Mouse (Mus musculus) CH12.LX (cell line): Measurements from ENCODE around the gene Atp12a. TPM values are rescaled to one million over a fixed set of nuclear protein-coding genes. Genes with fewer than 3 reads are reported as not detected.

Experiments used
- DNase-seq: peaks from one replicate; pipeline ENCODE4 v3.0.0-alpha.2; 2013; ENCODE audit errors: extremely low read depth
- H3K27ac ChIP-seq: 2 replicates; pipeline ENCODE4 v1.5.1; 2012; ENCODE audit warnings: low read depth, mild to moderate bottlenecking, control low read depth, moderate library complexity; ENCODE audit not compliant: insufficient read depth
- H3K27me3 ChIP-seq: replicated peaks from 2 replicates; pipeline ENCODE3; 2012; ENCODE audit warnings: inconsistent platforms
- H3K36me3 ChIP-seq, 2 experiments: replicated peaks in 1 of 2; 2 replicates each; pipeline versions ENCODE3 to v1.6.1; 2012; ENCODE audit warnings: inconsistent platforms in 1 of 2, low read length in 1 of 2, mild to moderate bottlenecking in 1 of 2, mixed read lengths in 1 of 2, moderate library complexity in 1 of 2; ENCODE audit not compliant: control insufficient read depth in 1 of 2, insufficient read depth in 1 of 2
- H3K4me1 ChIP-seq, 2 experiments: 2 replicates each; pipeline ENCODE4 v1.6.1; 2012; ENCODE audit warnings: inconsistent platforms in 1 of 2, moderate library complexity in 1 of 2; ENCODE audit not compliant: insufficient read depth in 2 of 2, control insufficient read depth in 1 of 2
- H3K4me2 ChIP-seq: 2 replicates; pipeline ENCODE4 v1.6.1; 2012; ENCODE audit warnings: low read depth, mild to moderate bottlenecking, control low read depth; ENCODE audit not compliant: poor library complexity, insufficient read depth, severe bottlenecking
- H3K4me3 ChIP-seq, 3 experiments: fragments of 150-350 bp in 1 of 3; sonication (generic) in 1 of 3; replicated peaks in 1 of 3; 2 replicates each; pipeline versions ENCODE3 to v1.5.1; 2011 to 2012; ENCODE audit warnings: low read depth in 2 of 3, low read length in 2 of 3, mild to moderate bottlenecking in 2 of 3, moderate library complexity in 2 of 3, control low read depth in 1 of 3, improper control_type of control experiment in 1 of 3, inconsistent platforms in 1 of 3, mixed read lengths in 1 of 3; ENCODE audit not compliant: poor library complexity in 1 of 3
- H3K79me2 ChIP-seq: replicated peaks from 2 replicates; pipeline ENCODE4 v1.6.1; 2012; ENCODE audit warnings: mild to moderate bottlenecking, moderate library complexity; ENCODE audit not compliant: control insufficient read depth, poor library complexity, insufficient read depth, severe bottlenecking; ENCODE audit errors: extremely low read depth
- H3K9ac ChIP-seq: 2 replicates; pipeline ENCODE4 v1.6.1; 2012; ENCODE audit warnings: low read depth, mild to moderate bottlenecking, control low read depth, moderate library complexity; ENCODE audit not compliant: insufficient read depth
- H3K9me3 ChIP-seq: replicated peaks from 2 replicates; pipeline ENCODE3; 2012; ENCODE audit warnings: low read length, inconsistent platforms, mixed read lengths
- CHD2 ChIP-seq: IDR thresholded peaks from 2 replicates; pipeline ENCODE4 v1.6.1; 2011; ENCODE audit warnings: low read length, improper control_type of control experiment
- CTCF ChIP-seq, 2 experiments: IDR thresholded peaks in 1 of 2; conservative IDR thresholded peaks in 1 of 2; 2 replicates each; pipeline ENCODE4 v1.5.1; 2011 to 2012; ENCODE audit warnings: low read depth in 2 of 2, low read length in 2 of 2, improper control_type of control experiment in 1 of 2, inconsistent platforms in 1 of 2, mild to moderate bottlenecking in 1 of 2, moderate library complexity in 1 of 2
- E2F4 ChIP-seq: IDR thresholded peaks from 2 replicates; pipeline ENCODE4 v1.6.1; 2011; ENCODE audit warnings: low read depth, low read length, improper control_type of control experiment; ENCODE audit not compliant: insufficient replicate concordance
- EP300 ChIP-seq: IDR thresholded peaks from 2 replicates; pipeline ENCODE4 v1.6.1; 2011; ENCODE audit warnings: low read length, improper control_type of control experiment
- ETS1 ChIP-seq: conservative IDR thresholded peaks from 2 replicates; pipeline ENCODE4 v1.6.1; 2012; ENCODE audit warnings: low read depth, mild to moderate bottlenecking, inconsistent platforms, low read length, improper control_type of control experiment, moderate library complexity
- IRF4 ChIP-seq: IDR thresholded peaks from 2 replicates; pipeline ENCODE4 v1.6.1; 2014; ENCODE audit warnings: low read depth, mild to moderate bottlenecking, inconsistent platforms, low read length, improper control_type of control experiment
- JUN ChIP-seq: IDR thresholded peaks from 2 replicates; pipeline ENCODE4 v1.6.1; 2011; ENCODE audit warnings: low read depth, mild to moderate bottlenecking, low read length, improper control_type of control experiment, moderate library complexity; ENCODE audit not compliant: insufficient read depth
- JUND ChIP-seq: conservative IDR thresholded peaks from 2 replicates; pipeline ENCODE4 v1.6.1; 2011; ENCODE audit warnings: low read depth, low read length, improper control_type of control experiment
- MAX ChIP-seq: IDR thresholded peaks from 2 replicates; pipeline ENCODE4 v1.6.1; 2011; ENCODE audit warnings: low read length, improper control_type of control experiment
- MEF2A ChIP-seq: IDR thresholded peaks from 2 replicates; pipeline ENCODE4 v1.6.1; 2014; ENCODE audit warnings: low read depth, mild to moderate bottlenecking, inconsistent platforms, low read length, improper control_type of control experiment, borderline replicate concordance
- MYC ChIP-seq: IDR thresholded peaks from 2 replicates; pipeline ENCODE4 v1.6.1; 2011; ENCODE audit warnings: low read depth, mild to moderate bottlenecking, improper control_type of control experiment, low read length
- NRF1 ChIP-seq: IDR thresholded peaks from 2 replicates; pipeline ENCODE4 v1.6.1; 2014; ENCODE audit warnings: low read depth, mild to moderate bottlenecking, inconsistent platforms, low read length, improper control_type of control experiment, moderate library complexity
- POLR2A ChIP-seq: IDR thresholded peaks from 2 replicates; pipeline ENCODE4 v1.6.1; 2011; ENCODE audit warnings: low read depth, mild to moderate bottlenecking, improper control_type of control experiment, low read length
- RAD21 ChIP-seq: IDR thresholded peaks from 2 replicates; pipeline ENCODE4 v1.6.1; 2011; ENCODE audit warnings: low read depth, mild to moderate bottlenecking, low read length, improper control_type of control experiment, moderate library complexity
- SMC3 ChIP-seq: IDR thresholded peaks from 2 replicates; pipeline ENCODE4 v1.6.1; 2011; ENCODE audit warnings: low read depth, low read length, improper control_type of control experiment
- USF2 ChIP-seq: conservative IDR thresholded peaks from 2 replicates; pipeline ENCODE4 v1.6.1; 2011; ENCODE audit warnings: low read depth, low read length, improper control_type of control experiment
- ZKSCAN1 ChIP-seq: IDR thresholded peaks from 2 replicates; pipeline ENCODE4 v1.6.1; 2012; ENCODE audit warnings: low read depth, inconsistent platforms, low read length, improper control_type of control experiment, borderline replicate concordance
- dilution Hi-C: fragments of 300-500 bp; cut with MboI; formaldehyde crosslinking; loops from 2 replicates; pipeline ENCODE4 v1.14.3; 2020; ENCODE audit warnings: low sequenced_read_pairs; ENCODE audit not compliant: extremely low pct_unique_long_range_greater_than_20kb, extremely low pct_ligation_motif_present
- in situ Hi-C: fragments of 300-500 bp; cut with MboI; formaldehyde crosslinking; loops from 3 replicates; pipeline ENCODE4 v1.14.3; 2019; ENCODE audit warnings: low sequenced_read_pairs, low pct_ligation_motif_present, low pct_unique_long_range_greater_than_20kb, mixed read lengths
- polyA plus RNA-seq: library from polyadenylated mRNA; unstranded; fragments of >175 nt; gene quantifications from 2 replicates; pipeline ENCODE4 v1.2.1, GENCODE M21; 2012; ENCODE audit warnings: low read depth; ENCODE audit not compliant: insufficient read length
- total RNA-seq, 2 experiments: library from RNA; depleted of rRNA; stranded (reverse); fragments of 300-350 nt in 1 of 2; fragments of >200 nt in 1 of 2; gene quantifications; 2 replicates each; pipeline ENCODE4 v1.2.3; 2012 to 2014

The Atp12a gene
- total and polyA plus RNA-seq, 3 experiments: not detected

GRCm38 (mm10) chr14:56349541-56349940 is 15.3 kb upstream of the Atp12a start:
- in situ Hi-C loops (no loop called here), dilution Hi-C loops (no loop called here)
- H3K4me2 ChIP-seq: no peak overlapping the region
- no peak for DNase-seq
- no peak overlapping the region for H3K9ac ChIP-seq
- H3K4me1 ChIP-seq: no peaks in the 10 kb centered on the region
- TF ChIP-seq NRF1 (no peak), JUN (no peak)
- H3K79me2 ChIP-seq: no peaks in the 10 kb centered on the region
- H3K4me3 ChIP-seq: no peak overlapping the region
- H3K27ac ChIP-seq: no peak overlapping the region
- H3K36me3 ChIP-seq: no peaks in the 10 kb centered on the region
- no peaks in the 10 kb centered on the region for H3K9me3 ChIP-seq
- no peaks in the 10 kb centered on the region for H3K27me3 ChIP-seq

GRCm38 (mm10) chr14:56351959-56352660 is 12.8 kb upstream of the Atp12a start:
- DNase-seq: peak; percentile 57
- in situ Hi-C loops (no loop called here), dilution Hi-C loops (no loop called here)
- Histone ChIP-seq H3K27ac (no peak overlapping the region), H3K4me3 (no peak overlapping the region), H3K79me2 (no peaks in the 10 kb centered on the region), H3K4me2 (0 out of 2 replicates have a peak overlapping the region, but pooled peaks have one; percentile 6), H3K9me3 (no peaks in the 10 kb centered on the region), H3K27me3 (no peaks in the 10 kb centered on the region), H3K9ac (no peak overlapping the region), H3K36me3 (no peaks in the 10 kb centered on the region), H3K4me1 (peaks cover 0 to 6% of the 10 kb centered on the region in 2 experiments; a peak in 1 of 4 replicates)
- TF ChIP-seq RAD21 (peak; percentile 23), E2F4 (no peak), SMC3 (peak; percentile 50), IRF4 (no peak), POLR2A (no peak), CHD2 (no peak), CTCF (conservative IDR thresholded peaks at IDR 0.05 in 1 of 2, IDR thresholded peaks at IDR 0.05 in 1 of 2; ENCODE audit: low read depth in 2 of 2, low read length in 2 of 2) (peak; percentile 61 to 75), MEF2A (no peak), USF2 (no peak), JUND (no peak), MYC (no peak), ETS1 (no peak), MAX (no peak), ZKSCAN1 (no peak), EP300 (no peak)
